In genomic region chr3:96103901-96104260, GRCm38 (mm10) we compare ENCODE assay signal across 8 mouse cellular contexts. TPM values are rescaled to one million over a fixed set of nuclear protein-coding genes. Genes with fewer than 3 reads are reported as not detected.
DNase-seq lines count a peak whose midpoint lies in the region; ATAC-seq and TF ChIP-seq lines count a peak whose summit lies in the region.

No protein-coding gene starts in this region.

- peak overlapping the region; percentile 82 for H3K4me2 ChIP-seq in lung, embryonic 14.5 days
- H3K4me2 ChIP-seq in embryonic facial prominence, embryonic 13.5 days = peak overlapping the region; percentile 74
- peak overlapping the region; percentile 50 for H3K4me2 ChIP-seq in intestine, embryonic 16.5 days (ENCODE audit: low read depth, low read length)
- H3K4me2 ChIP-seq in neural tube, embryonic 15.5 days = peak overlapping the region; percentile 91

- no peaks in the 10 kb centered on the region for H3K27me3 ChIP-seq in lung, embryonic 14.5 days (ENCODE audit: insufficient read depth, low read length)
- no peaks in the 10 kb centered on the region for H3K27me3 ChIP-seq in embryonic facial prominence, embryonic 13.5 days
- no peaks in the 10 kb centered on the region for H3K27me3 ChIP-seq in intestine, embryonic 16.5 days (replicated peaks; ENCODE audit: control insufficient read depth, insufficient read depth, low read length)
- no peaks in the 10 kb centered on the region for H3K27me3 ChIP-seq in neural tube, embryonic 15.5 days (replicated peaks)

- H3K9ac ChIP-seq in lung, embryonic 14.5 days = peak overlapping the region; percentile 89
- peak overlapping the region; percentile 93 for H3K9ac ChIP-seq in embryonic facial prominence, embryonic 13.5 days
- peak overlapping the region; percentile 94 for H3K9ac ChIP-seq in intestine, embryonic 16.5 days (ENCODE audit: low read depth, low read length)
- peak overlapping the region; percentile 87 for H3K9ac ChIP-seq in neural tube, embryonic 15.5 days (replicated peaks)

- peak; percentile 45 for ATAC-seq in lung, embryonic 14.5 days (ENCODE audit: insufficient read depth)
- ATAC-seq in embryonic facial prominence, embryonic 13.5 days (ENCODE audit: insufficient number of reproducible peaks, insufficient read depth, low FRiP score, low TSS enrichment, low read depth) = peak; percentile 78
- no peak; the same call in 1 of the 2 replicates for ATAC-seq in intestine, embryonic 16.5 days
- ATAC-seq in neural tube, embryonic 15.5 days (ENCODE audit: low FRiP score) = peak; percentile 49; the same call in 1 of the 2 replicates

- H3K4me3 ChIP-seq in lung, embryonic 14.5 days (ENCODE audit: low read depth, low read length) = peak overlapping the region; percentile 83
- peak overlapping the region; percentile 87 for H3K4me3 ChIP-seq in embryonic facial prominence, embryonic 13.5 days
- H3K4me3 ChIP-seq in intestine, embryonic 16.5 days (ENCODE audit: low read length) = peak overlapping the region; percentile 87
- H3K4me3 ChIP-seq in neural tube, embryonic 15.5 days (replicated peaks) = peak overlapping the region; percentile 89

- intact Hi-C loops in left cerebral cortex, postnatal 14 days (cut with DNase I) = no loop called here

- peak overlapping the region; percentile 95 for H3K27ac ChIP-seq in lung, embryonic 14.5 days (ENCODE audit: low read depth)
- H3K27ac ChIP-seq in embryonic facial prominence, embryonic 13.5 days = peak overlapping the region; percentile 90
- H3K27ac ChIP-seq in intestine, embryonic 16.5 days (ENCODE audit: low read length) = peak overlapping the region; percentile 92
- H3K27ac ChIP-seq in neural tube, embryonic 15.5 days (replicated peaks) = peak overlapping the region; percentile 88

- DNase-seq in lung, embryonic 14.5 days = no peak
- DNase-seq in lung, postnatal 14 days = no peak
- no peak for DNase-seq in right cerebral cortex, postnatal 4 days
- DNase-seq in left cerebral cortex, postnatal 14 days (ENCODE audit: low spot score in 2 of 2) = no peak
- no peak for DNase-seq in thymus, postnatal 4 days

- WGBS in lung, embryonic 14.5 days = 2% methylated on average over 8 of the region's 8 CpGs
- 2% methylated on average over 8 of the region's 8 CpGs for WGBS in embryonic facial prominence, embryonic 13.5 days
- 2% methylated on average over 8 of the region's 8 CpGs for WGBS in intestine, embryonic 16.5 days
- WGBS in neural tube, embryonic 15.5 days = 3% methylated on average over 8 of the region's 8 CpGs

- peaks cover 5% of the 10 kb centered on the region; the same call in 1 of the 2 replicates for H3K4me1 ChIP-seq in lung, embryonic 14.5 days (ENCODE audit: insufficient read depth)
- peaks cover 14% of the 10 kb centered on the region for H3K4me1 ChIP-seq in embryonic facial prominence, embryonic 13.5 days
- peaks cover 11% of the 10 kb centered on the region for H3K4me1 ChIP-seq in intestine, embryonic 16.5 days (ENCODE audit: control insufficient read depth, insufficient read depth, low read length)
- peaks cover 34% of the 10 kb centered on the region for H3K4me1 ChIP-seq in neural tube, embryonic 15.5 days

- H3K9me3 ChIP-seq in lung, embryonic 14.5 days (ENCODE audit: low read depth, low read length) = no peaks in the 10 kb centered on the region
- H3K9me3 ChIP-seq in embryonic facial prominence, embryonic 13.5 days = no peaks in the 10 kb centered on the region
- no peaks in the 10 kb centered on the region for H3K9me3 ChIP-seq in intestine, embryonic 16.5 days (ENCODE audit: control insufficient read depth, low read length)
- no peaks in the 10 kb centered on the region for H3K9me3 ChIP-seq in neural tube, embryonic 15.5 days (replicated peaks)

- TF ChIP-seq CTCF in lung, embryonic 14.5 days (IDR thresholded peaks at IDR 0.05; ENCODE audit: low read depth) = no peak

- H3K36me3 ChIP-seq in lung, embryonic 14.5 days (ENCODE audit: insufficient read depth) = no peaks in the 10 kb centered on the region
- H3K36me3 ChIP-seq in embryonic facial prominence, embryonic 13.5 days = no peaks in the 10 kb centered on the region
- no peaks in the 10 kb centered on the region for H3K36me3 ChIP-seq in intestine, embryonic 16.5 days (ENCODE audit: control insufficient read depth, insufficient read depth, low read length)
- no peaks in the 10 kb centered on the region for H3K36me3 ChIP-seq in neural tube, embryonic 15.5 days

RNA-seq across cellular contexts. Expression of gene Otud7b, which starts 0.4 kb away (rescaled TPM):
- polyA plus RNA-seq in lung, embryonic 14.5 days (2014; fragmentation: Nextera tagmentation; extraction: Ambion mirVana) = 18.9 and 21.3 TPM in 2 replicates
- polyA plus RNA-seq in embryonic facial prominence, embryonic 13.5 days (2015; fragmentation: Nextera tagmentation; extraction: Ambion mirVana) = 20.8 and 23.8 TPM in 2 replicates
- 14.7 and 15.5 TPM in 2 replicates for polyA plus RNA-seq in intestine, embryonic 16.5 days (2015; fragmentation: Nextera tagmentation; extraction: Ambion mirVana)
- polyA plus RNA-seq in neural tube, embryonic 15.5 days (2015; fragmentation: Nextera tagmentation; extraction: Ambion mirVana) = 10.5 TPM in 2 replicates
- 10 to 100 TPM; 18.2 to 22.3 TPM for total RNA-seq in left cerebral cortex, postnatal 14 days (2021)

RNA-seq across cellular contexts. Expression of gene Vps45, which starts 45.6 kb away (rescaled TPM):
- polyA plus RNA-seq in lung, embryonic 14.5 days (2014; fragmentation: Nextera tagmentation; extraction: Ambion mirVana) = 18.6 and 19.7 TPM in 2 replicates
- polyA plus RNA-seq in embryonic facial prominence, embryonic 13.5 days (2015; fragmentation: Nextera tagmentation; extraction: Ambion mirVana) = 41.1 and 55.4 TPM in 2 replicates
- 28.0 and 28.5 TPM in 2 replicates for polyA plus RNA-seq in intestine, embryonic 16.5 days (2015; fragmentation: Nextera tagmentation; extraction: Ambion mirVana)
- 53.8 and 67.8 TPM in 2 replicates for polyA plus RNA-seq in neural tube, embryonic 15.5 days (2015; fragmentation: Nextera tagmentation; extraction: Ambion mirVana)
- total RNA-seq in left cerebral cortex, postnatal 14 days (2021) = 10 to 100 TPM; 34.3 to 37.3 TPM

RNA-seq across cellular contexts. Expression of gene Mtmr11, which starts 57.9 kb away (rescaled TPM):
- 13.0 and 16.6 TPM in 2 replicates for polyA plus RNA-seq in lung, embryonic 14.5 days (2014; fragmentation: Nextera tagmentation; extraction: Ambion mirVana)
- polyA plus RNA-seq in embryonic facial prominence, embryonic 13.5 days (2015; fragmentation: Nextera tagmentation; extraction: Ambion mirVana) = 37.3 and 38.2 TPM in 2 replicates
- 24.5 TPM in 2 replicates for polyA plus RNA-seq in intestine, embryonic 16.5 days (2015; fragmentation: Nextera tagmentation; extraction: Ambion mirVana)
- 12.6 and 13.3 TPM in 2 replicates for polyA plus RNA-seq in neural tube, embryonic 15.5 days (2015; fragmentation: Nextera tagmentation; extraction: Ambion mirVana)
- 1 to 10 TPM; 4.5 to 6.0 TPM for total RNA-seq in left cerebral cortex, postnatal 14 days (2021)
